Mouse (Mus musculus) urinary bladder, postnatal 4 days (tissue): Measurements from ENCODE around the gene Kcnmb2.

Experiments
- DNase-seq, 2 experiments: peaks; one replicate each; pipeline ENCODE4 v3.0.0; 2021 to 2022; ENCODE audit warnings: low spot score in 2 of 2

Gene Kcnmb2

GRCm38 (mm10) chr3:32012205-32012931 lies 110.1 kb downstream of the Kcnmb2 start:
- DNase-seq, result no peak

GRCm38 (mm10) chr3:32020981-32021380 lies 118.7 kb downstream of the Kcnmb2 start:
- DNase-seq, result no peak

GRCm38 (mm10) chr3:32029375-32030050 lies 127.2 kb downstream of the Kcnmb2 start:
- no peak for DNase-seq

GRCm38 (mm10) chr3:32032381-32032780 lies 130.1 kb downstream of the Kcnmb2 start:
- DNase-seq, result no peak

GRCm38 (mm10) chr3:32043814-32044213 lies 141.5 kb downstream of the Kcnmb2 start:
- no peak for DNase-seq

- no peak for DNase-seq
Observed at GRCm38 (mm10) chr3:32048777-32049176, 146.5 kb downstream of the Kcnmb2 start.

- DNase-seq, result no peak
Observed at GRCm38 (mm10) chr3:32052596-32052995, 150.3 kb downstream of the Kcnmb2 start.

GRCm38 (mm10) chr3:32053610-32054241 lies 151.4 kb downstream of the Kcnmb2 start:
- DNase-seq, result no peak

GRCm38 (mm10) chr3:32059888-32060656 lies 157.8 kb downstream of the Kcnmb2 start:
- no peak for DNase-seq

- no peak for DNase-seq
Observed at GRCm38 (mm10) chr3:32062685-32063084, 160.4 kb downstream of the Kcnmb2 start.

- DNase-seq, result no peak
Observed at GRCm38 (mm10) chr3:32063312-32063711, 161.0 kb downstream of the Kcnmb2 start.

- DNase-seq, result no peak
Observed at GRCm38 (mm10) chr3:32067004-32067935, 165.0 kb downstream of the Kcnmb2 start.

- no peak for DNase-seq
Observed at GRCm38 (mm10) chr3:32073881-32074280, 171.6 kb downstream of the Kcnmb2 start.

GRCm38 (mm10) chr3:32088762-32089161 lies 186.5 kb downstream of the Kcnmb2 start:
- no peak for DNase-seq

GRCm38 (mm10) chr3:32101391-32101790 lies 199.1 kb downstream of the Kcnmb2 start:
- DNase-seq, result no peak

GRCm38 (mm10) chr3:32119851-32120250 lies 217.5 kb downstream of the Kcnmb2 start:
- no peak for DNase-seq

- DNase-seq, result no peak
Observed at GRCm38 (mm10) chr3:32121731-32122130, 219.4 kb downstream of the Kcnmb2 start.

GRCm38 (mm10) chr3:32125431-32125830 lies 223.1 kb downstream of the Kcnmb2 start:
- no peak for DNase-seq

- DNase-seq, result no peak
Observed at GRCm38 (mm10) chr3:32128391-32128790, 226.1 kb downstream of the Kcnmb2 start.

GRCm38 (mm10) chr3:32130696-32131095 lies 228.4 kb downstream of the Kcnmb2 start:
- DNase-seq, result no peak
